Comparison of ENCODE assay signal across 9 mouse cellular contexts in genomic region chr6:83161921-83162641, GRCm38 (mm10). TPM values are rescaled to one million over a fixed set of nuclear protein-coding genes. Genes with fewer than 3 reads are reported as not detected.
DNase-seq lines count a peak whose midpoint lies in the region; ATAC-seq and TF ChIP-seq lines count a peak whose summit lies in the region.
"Had no signal": no experiment of that assay in that cellular context is flagged by ENCODE, and none has a peak within 500 bp of the region (broad histone marks: within the 10 kb centered on the region; RNA-seq: fewer than 3 reads in every experiment).

No protein-coding gene starts in this region.

- H3K4me3 ChIP-seq in layer of hippocampus, adult 2 months = peak overlapping the region; percentile 38
- peak overlapping the region; percentile 31 for H3K4me3 ChIP-seq in embryonic facial prominence, embryonic 11.5 days (ENCODE audit: low read depth, low read length)
- H3K4me3 ChIP-seq in hindbrain, embryonic 10.5 days = peak overlapping the region; percentile 46
- H3K4me3 ChIP-seq in limb, embryonic 13.5 days = peak overlapping the region; percentile 43
- H3K4me3 ChIP-seq in midbrain, embryonic 14.5 days (replicated peaks; ENCODE audit: low read depth, low read length) = peak overlapping the region; percentile 25

- H3K27me3 ChIP-seq in embryonic facial prominence, embryonic 11.5 days (ENCODE audit: control insufficient read depth, insufficient read depth, low read length) = peaks cover 18% of the 10 kb centered on the region
- peaks cover 34% of the 10 kb centered on the region for H3K27me3 ChIP-seq in hindbrain, embryonic 10.5 days (ENCODE audit: insufficient read depth, poor library complexity, severe bottlenecking)
- peaks cover 33% of the 10 kb centered on the region for H3K27me3 ChIP-seq in limb, embryonic 13.5 days
- peaks cover 36% of the 10 kb centered on the region for H3K27me3 ChIP-seq in midbrain, embryonic 14.5 days (ENCODE audit: control insufficient read depth, insufficient read depth, low read length)
- H3K27me3 ChIP-seq: Patski had no signal

- H3K9ac ChIP-seq in embryonic facial prominence, embryonic 11.5 days (replicated peaks; ENCODE audit: low read length) = peak overlapping the region; percentile 43
- peak overlapping the region; percentile 63 for H3K9ac ChIP-seq in limb, embryonic 13.5 days
- H3K9ac ChIP-seq in midbrain, embryonic 14.5 days (replicated peaks; ENCODE audit: low read length) = 0 out of 2 replicates have a peak overlapping the region, but pooled peaks have one; percentile 16

- peak overlapping the region; percentile 63 for H3K4me2 ChIP-seq in embryonic facial prominence, embryonic 11.5 days (ENCODE audit: low read depth, low read length)
- H3K4me2 ChIP-seq in limb, embryonic 13.5 days (replicated peaks) = peak overlapping the region; percentile 81
- peak overlapping the region; percentile 37 for H3K4me2 ChIP-seq in midbrain, embryonic 14.5 days (ENCODE audit: low read length)

- WGBS in embryonic facial prominence, embryonic 11.5 days = under 1% methylated on average over 47 of the region's 49 CpGs
- 1% methylated on average over 49 of the region's 49 CpGs for WGBS in hindbrain, embryonic 10.5 days
- under 1% methylated on average over 49 of the region's 49 CpGs for WGBS in limb, embryonic 13.5 days
- under 1% methylated on average over 49 of the region's 49 CpGs for WGBS in midbrain, embryonic 14.5 days

- no peak for TF ChIP-seq CTCF in layer of hippocampus, adult 2 months (conservative IDR thresholded peaks at IDR 0.05)

- no peak for DNase-seq in layer of hippocampus, adult 2 months (ENCODE audit: low spot score in 2 of 2)
- DNase-seq in layer of hippocampus, adult 9-10 months (ENCODE audit: low spot score) = no peak
- peak; percentile 41 for DNase-seq in embryonic facial prominence, embryonic 11.5 days (ENCODE audit: low spot score)
- peak; percentile 54 for DNase-seq in hindbrain, embryonic 10.5 days (ENCODE audit: low spot score)
- peak; percentile 17 for DNase-seq in midbrain, embryonic 14.5 days
- no peak for DNase-seq in thymus, postnatal 10 days (ENCODE audit: low spot score in 2 of 2)
- no peak for DNase-seq in natural killer cell, adult 2 months (ENCODE audit: low spot score in 2 of 2)

- H3K36me3 ChIP-seq in embryonic facial prominence, embryonic 11.5 days (replicated peaks; ENCODE audit: control insufficient read depth, insufficient read depth, low read depth, low read length) = no peaks in the 10 kb centered on the region
- H3K36me3 ChIP-seq in hindbrain, embryonic 10.5 days = no peaks in the 10 kb centered on the region
- H3K36me3 ChIP-seq in limb, embryonic 13.5 days = no peaks in the 10 kb centered on the region
- H3K36me3 ChIP-seq in midbrain, embryonic 14.5 days (ENCODE audit: control insufficient read depth, insufficient read depth, low read length) = no peaks in the 10 kb centered on the region

- no peaks in the 10 kb centered on the region for H3K9me3 ChIP-seq in embryonic facial prominence, embryonic 11.5 days (replicated peaks; ENCODE audit: control insufficient read depth, low read length)
- no peaks in the 10 kb centered on the region for H3K9me3 ChIP-seq in hindbrain, embryonic 10.5 days
- H3K9me3 ChIP-seq in limb, embryonic 13.5 days = no peaks in the 10 kb centered on the region
- no peaks in the 10 kb centered on the region for H3K9me3 ChIP-seq in midbrain, embryonic 14.5 days (ENCODE audit: control insufficient read depth, low read length)

- no peaks in the 10 kb centered on the region for H3K4me1 ChIP-seq in embryonic facial prominence, embryonic 11.5 days (ENCODE audit: control insufficient read depth, insufficient read depth, low read length)
- H3K4me1 ChIP-seq in hindbrain, embryonic 10.5 days (replicated peaks) = peaks cover 40% of the 10 kb centered on the region
- peaks cover 31% of the 10 kb centered on the region for H3K4me1 ChIP-seq in limb, embryonic 13.5 days
- peaks cover 20% of the 10 kb centered on the region for H3K4me1 ChIP-seq in midbrain, embryonic 14.5 days (ENCODE audit: control insufficient read depth, insufficient read depth, low read length)

- ATAC-seq in embryonic facial prominence, embryonic 11.5 days (replicated peaks; ENCODE audit: insufficient number of reproducible peaks, low FRiP score, low TSS enrichment, low read depth) = no peak
- ATAC-seq in limb, embryonic 13.5 days (ENCODE audit: low FRiP score, low read depth) = no peak
- ATAC-seq in midbrain, embryonic 14.5 days (ENCODE audit: low FRiP score, low TSS enrichment) = no peak
- ATAC-seq: Patski had no signal

- H3K27ac ChIP-seq in layer of hippocampus, adult 2 months = no peak overlapping the region
- H3K27ac ChIP-seq in embryonic facial prominence, embryonic 11.5 days (replicated peaks; ENCODE audit: low read depth, low read length) = no peak overlapping the region
- H3K27ac ChIP-seq in hindbrain, embryonic 10.5 days = peak overlapping the region; percentile 14
- no peak overlapping the region for H3K27ac ChIP-seq in limb, embryonic 13.5 days
- no peak overlapping the region for H3K27ac ChIP-seq in midbrain, embryonic 14.5 days (replicated peaks; ENCODE audit: low read depth, low read length)

RNA-seq across cellular contexts. Expression of gene Dctn1, which starts 3.6 kb away (rescaled TPM):
- 100 to 1,000 TPM; 400 to 422 TPM for total RNA-seq in layer of hippocampus, adult 2 months (2021)
- 67.0 and 73.5 TPM in 2 replicates for polyA plus RNA-seq in embryonic facial prominence, embryonic 11.5 days (2014; fragmentation: Nextera tagmentation; extraction: Ambion mirVana)
- 121 and 140 TPM in 2 replicates for polyA plus RNA-seq in hindbrain, embryonic 10.5 days (2016; fragmentation: Nextera tagmentation; extraction: Ambion mirVana)
- 88.9 and 90.3 TPM in 2 replicates for polyA plus RNA-seq in limb, embryonic 13.5 days (2015; fragmentation: Nextera tagmentation; extraction: Ambion mirVana)
- 134 and 135 TPM in 2 replicates for polyA plus RNA-seq in midbrain, embryonic 14.5 days (2014; fragmentation: Nextera tagmentation; extraction: Ambion mirVana)

RNA-seq across cellular contexts. Expression of gene 1700003E16Rik, which starts 5.9 kb away (rescaled TPM):
- total RNA-seq in layer of hippocampus, adult 2 months (2021) = 10 to 100 TPM; 21.8 to 21.9 TPM
- 0.97 and 1.4 TPM in 2 replicates for polyA plus RNA-seq in embryonic facial prominence, embryonic 11.5 days (2014; fragmentation: Nextera tagmentation; extraction: Ambion mirVana)
- polyA plus RNA-seq in hindbrain, embryonic 10.5 days (2016; fragmentation: Nextera tagmentation; extraction: Ambion mirVana) = 3.1 and 6.0 TPM in 2 replicates
- polyA plus RNA-seq in limb, embryonic 13.5 days (2015; fragmentation: Nextera tagmentation; extraction: Ambion mirVana) = 3.7 and 3.8 TPM in 2 replicates
- polyA plus RNA-seq in midbrain, embryonic 14.5 days (2014; fragmentation: Nextera tagmentation; extraction: Ambion mirVana) = 5.9 and 7.1 TPM in 2 replicates

RNA-seq across cellular contexts. Expression of gene Wdr54, which starts 5.9 kb away (rescaled TPM):
- 10 to 100 TPM; 25.0 to 32.0 TPM for total RNA-seq in layer of hippocampus, adult 2 months (2021)
- polyA plus RNA-seq in embryonic facial prominence, embryonic 11.5 days (2014; fragmentation: Nextera tagmentation; extraction: Ambion mirVana) = 10.7 and 11.1 TPM in 2 replicates
- polyA plus RNA-seq in hindbrain, embryonic 10.5 days (2016; fragmentation: Nextera tagmentation; extraction: Ambion mirVana) = 14.2 and 15.9 TPM in 2 replicates
- 6.9 and 7.4 TPM in 2 replicates for polyA plus RNA-seq in limb, embryonic 13.5 days (2015; fragmentation: Nextera tagmentation; extraction: Ambion mirVana)
- 19.4 and 30.3 TPM in 2 replicates for polyA plus RNA-seq in midbrain, embryonic 14.5 days (2014; fragmentation: Nextera tagmentation; extraction: Ambion mirVana)

RNA-seq across cellular contexts. Expression of gene Rtkn, which starts 26.8 kb away (rescaled TPM):
- 10 to 100 TPM; 80.0 to 84.0 TPM for total RNA-seq in layer of hippocampus, adult 2 months (2021)
- 17.7 and 18.3 TPM in 2 replicates for polyA plus RNA-seq in embryonic facial prominence, embryonic 11.5 days (2014; fragmentation: Nextera tagmentation; extraction: Ambion mirVana)
- 40.5 and 46.4 TPM in 2 replicates for polyA plus RNA-seq in hindbrain, embryonic 10.5 days (2016; fragmentation: Nextera tagmentation; extraction: Ambion mirVana)
- 64.7 and 74.1 TPM in 2 replicates for polyA plus RNA-seq in limb, embryonic 13.5 days (2015; fragmentation: Nextera tagmentation; extraction: Ambion mirVana)
- 5.0 and 8.8 TPM in 2 replicates for polyA plus RNA-seq in midbrain, embryonic 14.5 days (2014; fragmentation: Nextera tagmentation; extraction: Ambion mirVana)

RNA-seq across cellular contexts. Expression of gene Ino80b, which starts 36.9 kb away (rescaled TPM):
- total RNA-seq in layer of hippocampus, adult 2 months (2021) = 10 to 100 TPM; 22.3 to 25.4 TPM
- polyA plus RNA-seq in embryonic facial prominence, embryonic 11.5 days (2014; fragmentation: Nextera tagmentation; extraction: Ambion mirVana) = 17.5 and 19.5 TPM in 2 replicates
- polyA plus RNA-seq in hindbrain, embryonic 10.5 days (2016; fragmentation: Nextera tagmentation; extraction: Ambion mirVana) = 19.8 and 22.8 TPM in 2 replicates
- polyA plus RNA-seq in limb, embryonic 13.5 days (2015; fragmentation: Nextera tagmentation; extraction: Ambion mirVana) = 12.4 and 12.8 TPM in 2 replicates
- polyA plus RNA-seq in midbrain, embryonic 14.5 days (2014; fragmentation: Nextera tagmentation; extraction: Ambion mirVana) = 13.1 and 14.2 TPM in 2 replicates

Comparison
In these comparisons a context has a peak if more than half of its experiments do, and no peak if none do; other contexts are left out.
1. DNase-seq: peak in embryonic facial prominence, embryonic 11.5 days (single experiment), hindbrain, embryonic 10.5 days (single experiment) and midbrain, embryonic 14.5 days (single experiment); none in layer of hippocampus, adult 2 months (0 of 2), layer of hippocampus, adult 9-10 months (single experiment), thymus, postnatal 10 days (0 of 2) and natural killer cell, adult 2 months (0 of 2).
2. Peak in every context shown above with its lines, with median percentiles within 50 percentile points of each other: H3K4me3 ChIP-seq, H3K4me2 ChIP-seq and H3K9ac ChIP-seq.